Comparison of ENCODE assay signal across 12 mouse cellular contexts in the genomic region with DNA sequence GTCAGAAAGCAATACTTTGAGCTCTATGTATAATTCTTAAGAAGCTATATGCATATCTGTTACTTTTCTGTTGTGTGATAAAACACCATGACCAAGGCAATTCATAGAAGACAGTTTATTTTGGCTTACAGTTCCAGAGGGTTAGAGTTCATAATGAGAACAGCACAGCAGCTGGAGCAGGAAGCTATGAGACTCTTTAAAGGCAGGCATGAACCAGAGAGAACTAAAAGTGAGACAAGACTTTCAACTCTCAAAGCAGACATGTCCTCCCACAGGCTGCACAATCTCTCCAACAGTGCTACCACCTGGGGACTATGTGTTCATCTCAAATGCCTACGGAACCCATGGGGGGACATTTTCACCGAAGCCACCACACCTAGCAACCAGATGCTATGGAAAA. TPM values are rescaled to one million over a fixed set of nuclear protein-coding genes. Genes with fewer than 3 reads are reported as not detected.
DNase-seq lines count a peak whose midpoint lies in the region; ATAC-seq and TF ChIP-seq lines count a peak whose summit lies in the region.
"Had no signal": no experiment of that assay in that cellular context is flagged by ENCODE, and none has a peak within 500 bp of the region (broad histone marks: within the 10 kb centered on the region; RNA-seq: fewer than 3 reads in every experiment).

No protein-coding gene starts in this region.

- H3K27ac ChIP-seq in heart, embryonic 10.5 days: no peak overlapping the region
- no peak overlapping the region for H3K27ac ChIP-seq in layer of hippocampus, adult 2 months
- H3K27ac ChIP-seq in ES-E14 (ENCODE audit: insufficient read depth, low read depth, low read length, poor library complexity, severe bottlenecking): no peak overlapping the region
- no peak overlapping the region for H3K27ac ChIP-seq in limb, embryonic 12.5 days
- H3K27ac ChIP-seq: midbrain, embryonic 15.5 days; neural tube, embryonic 15.5 days had no signal

- peaks cover 65% of the 10 kb centered on the region for H3K36me3 ChIP-seq in heart, embryonic 10.5 days
- peaks cover 10% of the 10 kb centered on the region for H3K36me3 ChIP-seq in ES-E14 (ENCODE audit: control insufficient read depth, insufficient read depth, low read length, poor library complexity, severe bottlenecking)
- H3K36me3 ChIP-seq in limb, embryonic 12.5 days: peaks cover 46% of the 10 kb centered on the region
- H3K36me3 ChIP-seq: midbrain, embryonic 15.5 days had no signal

- no peak for TF ChIP-seq CTCF in layer of hippocampus, adult 2 months (conservative IDR thresholded peaks at IDR 0.05)

- in situ Hi-C loops in ES-E14 (cut with MboI; ENCODE audit: low sequenced_read_pairs in 2 of 2, unreplicated experiment in 2 of 2): loop anchor here in 1 of 2 experiments (25.0 kb wide), 1 partner anchor 697 kb away; no protein-coding TSS in a partner anchor

- no peak for ATAC-seq in limb, embryonic 12.5 days (ENCODE audit: insufficient number of reproducible peaks, insufficient read depth, low FRiP score, low TSS enrichment, low read depth)
- no peak for ATAC-seq in erythroid progenitor cell, adult 5-6 weeks (replicated peaks; ENCODE audit: low FRiP score, poor library complexity, severe bottlenecking)
- ATAC-seq: midbrain, embryonic 15.5 days had no signal

- H3K4me3 ChIP-seq in heart, embryonic 10.5 days: 0 out of 2 replicates have a peak overlapping the region, but pooled peaks have one; percentile 93
- peak overlapping the region; percentile 10; the same call in 1 of the 2 replicates for H3K4me3 ChIP-seq in layer of hippocampus, adult 2 months
- peak overlapping the region; percentile 3 to 5; a peak in 1 of 4 replicates for H3K4me3 ChIP-seq in ES-E14 (ENCODE audit: insufficient read depth in 1 of 2, low read depth in 1 of 2, low read length in 2 of 2, poor library complexity in 1 of 2, severe bottlenecking in 1 of 2)
- no peak overlapping the region for H3K4me3 ChIP-seq in limb, embryonic 12.5 days (replicated peaks)
- H3K4me3 ChIP-seq: midbrain, embryonic 15.5 days; neural tube, embryonic 15.5 days had no signal

- H3K9ac ChIP-seq in ES-E14 (ENCODE audit: insufficient read depth, low read depth, low read length, poor library complexity, severe bottlenecking): no peak overlapping the region
- H3K9ac ChIP-seq in limb, embryonic 12.5 days (replicated peaks): no peak overlapping the region
- H3K9ac ChIP-seq: midbrain, embryonic 15.5 days; neural tube, embryonic 15.5 days had no signal

- no peaks in the 10 kb centered on the region for H3K27me3 ChIP-seq in heart, embryonic 10.5 days (ENCODE audit: insufficient read depth, poor library complexity, severe bottlenecking)
- H3K27me3 ChIP-seq in limb, embryonic 12.5 days: no peaks in the 10 kb centered on the region
- H3K27me3 ChIP-seq: CH12.LX; midbrain, embryonic 15.5 days; neural tube, embryonic 15.5 days had no signal

- intact Hi-C loops in heart, postnatal 14 days (cut with DNase I): loop anchor here (2.0 kb wide), 1 partner anchor 33 kb away; no protein-coding TSS in a partner anchor

- H3K4me2 ChIP-seq in limb, embryonic 12.5 days: peak overlapping the region; percentile 37; the same call in 1 of the 2 replicates
- H3K4me2 ChIP-seq: midbrain, embryonic 15.5 days; neural tube, embryonic 15.5 days had no signal

- H3K4me1 ChIP-seq in heart, embryonic 10.5 days: peaks cover 12% of the 10 kb centered on the region
- H3K4me1 ChIP-seq in ES-E14 (ENCODE audit: control insufficient read depth in 2 of 2, insufficient read depth in 2 of 2, low read length in 2 of 2, poor library complexity in 1 of 2): peaks cover 0 to 2% of the 10 kb centered on the region in 2 experiments; a peak in 1 of 4 replicates
- H3K4me1 ChIP-seq in limb, embryonic 12.5 days (replicated peaks): peaks cover 17% of the 10 kb centered on the region; the same call in 1 of the 2 replicates

- WGBS in heart, embryonic 10.5 days: 83% methylated on average over 2 of the region's 2 CpGs
- WGBS in limb, embryonic 12.5 days: 88% methylated on average over 2 of the region's 2 CpGs

- H3K9me3 ChIP-seq in heart, embryonic 10.5 days: no peaks in the 10 kb centered on the region
- no peaks in the 10 kb centered on the region for H3K9me3 ChIP-seq in ES-E14 (ENCODE audit: control insufficient read depth, insufficient read depth, low read depth, low read length)
- H3K9me3 ChIP-seq in limb, embryonic 12.5 days: no peaks in the 10 kb centered on the region
- H3K9me3 ChIP-seq: midbrain, embryonic 15.5 days; neural tube, embryonic 15.5 days had no signal

- no peak for DNase-seq in heart, embryonic 10.5 days (ENCODE audit: low spot score)
- DNase-seq in heart, postnatal 14 days: no peak
- DNase-seq in layer of hippocampus, adult 2 months (ENCODE audit: low spot score in 2 of 2): no peak
- DNase-seq in layer of hippocampus, postnatal 25 days (ENCODE audit: extremely low spot score in 1 of 2, low spot score in 1 of 2): no peak
- DNase-seq in ES-E14 (ENCODE audit: low read depth, low spot score): no peak
- no peak for DNase-seq in adrenal gland, postnatal 36 days
- DNase-seq: right cerebral cortex, postnatal 25 days had no signal

TF ChIP-seq in ES-E14, 5 proteins besides CTCF, POLR2A, EP300 and RAD21:
- no peak for TF ChIP-seq CHD2 (IDR thresholded peaks at IDR 0.05; ENCODE audit: low read depth, low read length)

RNA-seq across cellular contexts. Expression of gene Trim59, which starts 4.5 kb away (rescaled TPM):
- 105 and 122 TPM in 2 replicates for polyA plus RNA-seq in heart, embryonic 10.5 days (2016; fragmentation: Nextera tagmentation; extraction: Ambion mirVana)
- 1 to 10 TPM; 5.7 to 8.7 TPM for total RNA-seq in heart, postnatal 14 days (2021)
- 10 to 100 TPM; 10.7 to 12.9 TPM for total RNA-seq in layer of hippocampus, adult 2 months (2021)
- total RNA-seq in layer of hippocampus, postnatal 25 days (2021): 10 to 100 TPM; 13.0 to 14.6 TPM
- total RNA-seq in ES-E14 (2012; rRNA removed): 52.1 and 59.7 TPM in 2 replicates
- polyA plus RNA-seq in limb, embryonic 12.5 days (2016; fragmentation: Nextera tagmentation; extraction: Ambion mirVana): 175 and 194 TPM in 2 replicates
- 516 and 641 TPM in 2 replicates for total RNA-seq in erythroid progenitor cell, adult 5-6 weeks (2015; ENCODE audit: low replicate concordance)
- total RNA-seq in erythroid progenitor cell, adult 5-6 weeks (2017; ENCODE audit: low replicate concordance): 350 and 524 TPM in 2 replicates
- total RNA-seq in adrenal gland, postnatal 36 days (2021): 1 to 10 TPM; 6.0 to 8.2 TPM

RNA-seq across cellular contexts. Expression of gene Smc4, which starts 35.6 kb away (rescaled TPM):
- polyA plus RNA-seq in heart, embryonic 10.5 days (2016; fragmentation: Nextera tagmentation; extraction: Ambion mirVana): 156 and 161 TPM in 2 replicates
- 10 to 100 TPM; 25.9 to 31.1 TPM for total RNA-seq in heart, postnatal 14 days (2021)
- 1 to 10 TPM; 6.6 to 7.7 TPM for total RNA-seq in layer of hippocampus, adult 2 months (2021)
- total RNA-seq in layer of hippocampus, postnatal 25 days (2021): 1 to 10 TPM; 6.8 to 7.0 TPM
- 63.7 and 91.4 TPM in 2 replicates for total RNA-seq in ES-E14 (2012; rRNA removed)
- 187 and 188 TPM in 2 replicates for polyA plus RNA-seq in limb, embryonic 12.5 days (2016; fragmentation: Nextera tagmentation; extraction: Ambion mirVana)
- 764 and 1,013 TPM in 2 replicates for total RNA-seq in erythroid progenitor cell, adult 5-6 weeks (2015; ENCODE audit: low replicate concordance)
- 1,945 and 2,175 TPM in 2 replicates for total RNA-seq in erythroid progenitor cell, adult 5-6 weeks (2017; ENCODE audit: low replicate concordance)
- 10 to 100 TPM; 34.1 to 38.1 TPM for total RNA-seq in adrenal gland, postnatal 36 days (2021)

RNA-seq across cellular contexts. Expression of gene Ift80, which starts 35.7 kb away (rescaled TPM):
- 8.1 and 9.6 TPM in 2 replicates for polyA plus RNA-seq in heart, embryonic 10.5 days (2016; fragmentation: Nextera tagmentation; extraction: Ambion mirVana)
- 1 to 10 TPM; 7.8 to 8.0 TPM for total RNA-seq in heart, postnatal 14 days (2021)
- 10 to 100 TPM; 25.5 to 27.0 TPM for total RNA-seq in layer of hippocampus, adult 2 months (2021)
- total RNA-seq in layer of hippocampus, postnatal 25 days (2021): 10 to 100 TPM; 23.5 to 23.9 TPM
- total RNA-seq in ES-E14 (2012; rRNA removed): 9.9 and 16.5 TPM in 2 replicates
- 21.9 and 23.2 TPM in 2 replicates for polyA plus RNA-seq in limb, embryonic 12.5 days (2016; fragmentation: Nextera tagmentation; extraction: Ambion mirVana)
- 155 and 233 TPM in 2 replicates for total RNA-seq in erythroid progenitor cell, adult 5-6 weeks (2015; ENCODE audit: low replicate concordance)
- 270 and 271 TPM in 2 replicates for total RNA-seq in erythroid progenitor cell, adult 5-6 weeks (2017; ENCODE audit: low replicate concordance)
- total RNA-seq in adrenal gland, postnatal 36 days (2021): 10 to 100 TPM; 20.3 to 30.3 TPM
